Mouse (Mus musculus): ENCODE measurements around the gene Vmn1r121.
"Not testable (repeated sequence)": the region's sequence is repeated elsewhere in the genome, so short reads cannot be mapped to it uniquely, and the experiment has no call there.

Vmn1r121 gene

GRCm38 (mm10) chr7:21098413-21098812 is at the start of gene Vmn1r121:
Vmn1r121 (minus strand) TSS chr7:21098513.
- not testable (repeated sequence) for DNase-seq (ENCODE audit: low spot score in 2 of 2)

GRCm38 (mm10) chr7:21134028-21134427 is 35.7 kb upstream of the Vmn1r121 start, which contains the start of gene Vmn1r122:
Vmn1r122 (minus strand) TSS chr7:21134128.
- not testable (repeated sequence) for DNase-seq (ENCODE audit: low spot score in 2 of 2)

- not testable (repeated sequence) for DNase-seq (ENCODE audit: low spot score in 2 of 2)
Measured at GRCm38 (mm10) chr7:21053684-21054083, 44.6 kb downstream of the Vmn1r121 start, which contains the start of gene Vmn1r120. Vmn1r120 (minus strand) TSS chr7:21053784.

Measured in frontal cortex, postnatal 14 days (tissue).